Mouse (Mus musculus): ENCODE data around the gene Casr.

Gene Casr

DNA sequence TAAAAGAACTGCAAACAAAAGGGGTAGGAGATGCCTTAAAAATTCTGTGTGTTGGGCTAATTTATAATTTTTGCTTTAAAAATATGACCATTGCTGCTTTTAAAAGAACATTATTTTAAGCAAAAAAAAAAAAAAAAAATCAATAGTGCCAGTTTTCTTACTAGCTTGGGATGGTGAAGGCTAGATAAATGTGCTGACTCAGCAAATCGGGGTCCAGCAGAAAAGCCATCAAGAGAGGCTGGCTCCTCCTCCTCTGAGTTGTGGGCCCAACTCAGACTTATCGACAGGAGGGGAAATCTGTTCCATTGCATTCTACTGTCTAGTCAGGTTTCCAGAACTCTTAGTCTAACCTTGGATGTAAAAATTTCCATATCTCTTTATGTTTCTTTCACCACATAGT is 45.6 kb downstream of the Casr start:
- no peak for DNase-seq (ENCODE audit: low spot score)

DNA sequence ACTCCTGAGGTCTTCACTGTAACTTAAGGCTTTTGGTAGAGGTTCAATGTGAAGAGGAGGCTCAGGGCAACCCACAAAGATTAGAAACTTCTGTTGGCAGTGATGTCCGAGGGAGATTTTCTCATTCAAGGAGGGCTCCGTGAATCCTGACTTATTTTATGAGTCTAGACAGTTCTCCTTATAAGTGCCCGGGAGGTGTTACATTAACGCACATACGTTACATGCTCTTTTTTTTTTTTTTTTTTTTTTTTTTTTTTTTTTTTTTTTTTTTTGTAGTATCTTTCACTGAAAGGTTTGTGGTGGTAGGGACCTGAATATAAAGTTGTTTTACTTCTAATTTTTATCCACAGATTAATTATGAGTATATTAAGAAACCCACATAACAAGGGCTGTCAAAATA is 54.6 kb downstream of the Casr start:
- no peak for DNase-seq (ENCODE audit: low spot score)

DNA sequence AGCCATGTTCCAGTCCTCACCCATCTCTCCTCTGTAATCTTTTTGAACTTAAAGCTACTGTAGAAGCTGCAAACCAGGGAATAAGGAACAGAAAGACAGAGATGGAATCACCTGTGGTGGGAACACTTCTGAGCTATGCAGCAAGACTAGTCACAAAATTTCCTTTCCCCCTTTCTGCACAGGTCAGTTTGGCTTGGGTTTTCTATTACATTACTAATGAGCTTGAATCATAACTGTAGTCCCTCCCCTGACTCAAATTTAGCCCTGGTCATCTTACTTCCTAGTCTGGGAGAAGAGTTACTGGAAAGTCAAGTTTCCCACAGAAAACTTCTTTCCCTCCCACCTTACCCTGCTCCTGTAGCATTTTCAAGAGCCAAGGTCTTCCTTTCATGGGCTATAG is 55.1 kb downstream of the Casr start:
- no peak for DNase-seq (ENCODE audit: low spot score)

DNA sequence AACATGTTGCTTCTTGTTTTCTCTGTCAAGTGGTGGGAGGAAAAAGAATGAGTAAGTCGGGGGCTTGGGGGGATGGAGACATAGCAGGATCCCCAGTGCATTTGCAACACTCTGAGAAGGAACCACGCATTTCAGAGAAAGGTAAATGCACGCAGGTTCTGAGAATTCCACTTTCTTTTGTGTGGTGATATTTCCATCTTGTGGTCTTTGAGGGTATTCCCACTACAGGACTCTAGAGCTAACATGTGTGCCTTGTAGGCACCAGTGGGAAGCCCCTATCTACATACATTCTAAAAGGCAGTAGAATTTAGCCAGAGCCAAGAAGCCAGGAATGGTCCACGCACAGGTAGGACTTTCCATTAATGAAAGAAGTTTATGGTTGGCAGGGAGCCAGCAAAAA is 56.0 kb downstream of the Casr start:
- no peak for DNase-seq (ENCODE audit: low spot score)

DNA sequence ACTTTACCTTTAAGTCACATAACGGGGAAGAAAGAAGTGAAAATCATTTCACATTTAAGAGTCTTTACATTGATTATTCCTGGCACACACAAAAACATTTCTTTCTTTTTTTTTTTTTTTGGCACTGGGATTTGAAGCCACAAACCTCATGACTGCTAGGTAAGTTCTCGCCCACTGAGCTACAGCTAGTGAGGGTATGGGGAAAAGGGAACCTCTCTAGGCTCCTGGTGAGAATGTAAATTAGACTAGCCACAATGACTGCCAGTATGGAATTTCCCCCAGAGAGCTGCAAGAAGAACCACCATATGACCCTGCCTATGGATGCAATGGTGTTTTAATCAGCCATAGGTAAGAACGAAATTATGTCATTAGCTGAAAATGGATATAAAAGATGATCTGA is 56.8 kb downstream of the Casr start:
- no peak for DNase-seq (ENCODE audit: low spot score)

DNA sequence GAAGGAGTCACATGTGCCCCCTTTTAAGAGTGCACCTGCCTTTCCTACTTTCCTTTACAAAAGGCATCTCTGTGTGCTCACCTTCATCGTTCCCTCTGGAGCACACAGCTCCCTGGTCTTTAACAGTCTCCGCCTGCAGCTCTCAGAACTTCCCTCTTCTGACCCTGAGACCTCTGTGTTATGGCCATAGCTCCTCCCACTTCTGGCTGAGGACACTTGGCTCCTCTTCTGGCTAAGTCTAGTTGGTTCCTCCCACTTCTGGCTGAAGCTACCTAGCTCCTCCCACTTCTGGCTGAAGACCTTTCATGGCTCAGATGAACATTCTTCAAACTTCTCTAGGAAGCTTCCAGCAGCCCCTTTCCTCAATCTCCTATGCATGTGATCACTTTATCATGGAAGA is 59.7 kb downstream of the Casr start:
- DNase-seq (ENCODE audit: low spot score): no peak

DNA sequence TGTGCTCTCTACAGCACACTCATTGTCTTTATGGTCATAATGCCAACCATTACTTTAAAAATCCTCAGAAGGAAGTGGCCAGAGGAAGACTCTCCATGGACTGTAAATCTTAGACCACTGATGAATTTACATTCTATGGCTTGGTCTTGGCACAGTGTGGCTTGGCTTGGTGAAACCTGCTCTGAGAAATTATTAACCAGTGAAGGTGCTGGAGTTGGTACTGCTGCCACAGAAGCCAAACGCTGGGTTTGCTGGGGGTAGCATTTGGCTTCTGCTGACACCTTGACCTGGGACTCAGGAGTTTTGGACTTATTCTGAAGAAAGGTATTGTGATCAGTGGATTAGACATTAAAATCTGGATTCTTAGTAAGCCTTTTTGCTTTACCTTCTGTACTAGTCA is 69.5 kb downstream of the Casr start:
- DNase-seq (ENCODE audit: low spot score): no peak

DNA sequence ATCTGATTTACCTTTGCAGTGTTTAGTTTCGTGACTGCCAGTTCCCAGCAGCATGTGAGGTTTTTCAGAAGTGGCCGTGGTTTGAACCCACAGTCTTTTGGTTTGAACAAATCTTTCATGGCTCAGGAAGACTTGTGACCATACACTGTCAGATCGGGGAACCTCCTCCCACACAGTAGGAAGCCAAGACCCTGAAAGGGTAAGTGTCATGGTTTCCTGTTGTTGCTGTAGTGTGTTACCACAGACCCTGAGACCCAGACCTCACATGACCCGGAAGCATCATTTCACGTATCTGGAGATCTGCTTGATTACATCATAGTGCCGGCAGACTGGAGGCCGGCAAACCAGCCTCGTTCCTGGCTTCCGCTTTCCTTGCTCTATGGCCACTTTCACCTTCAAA is 85.1 kb downstream of the Casr start:
- no peak for DNase-seq (ENCODE audit: low spot score)

DNA sequence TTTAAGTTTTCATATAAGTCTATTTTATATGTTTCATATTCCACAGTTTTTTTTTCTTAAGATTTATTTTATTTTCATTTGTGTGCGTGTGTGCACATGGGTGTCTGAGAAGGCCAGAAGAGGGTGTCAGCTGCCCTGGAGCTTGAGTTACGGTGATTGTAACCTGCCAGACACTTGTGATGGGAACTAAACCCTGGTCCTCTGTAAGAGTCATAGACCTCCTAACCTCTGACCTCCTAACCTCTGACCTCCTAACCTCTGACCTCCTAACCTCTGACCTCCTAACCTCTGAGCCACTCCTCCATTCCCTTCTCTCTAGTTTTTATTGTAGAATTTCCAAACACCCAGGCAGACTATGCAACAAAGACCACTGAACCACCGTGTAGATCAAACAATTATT is 86.4 kb downstream of the Casr start:
- no peak for DNase-seq (ENCODE audit: low spot score)

DNA sequence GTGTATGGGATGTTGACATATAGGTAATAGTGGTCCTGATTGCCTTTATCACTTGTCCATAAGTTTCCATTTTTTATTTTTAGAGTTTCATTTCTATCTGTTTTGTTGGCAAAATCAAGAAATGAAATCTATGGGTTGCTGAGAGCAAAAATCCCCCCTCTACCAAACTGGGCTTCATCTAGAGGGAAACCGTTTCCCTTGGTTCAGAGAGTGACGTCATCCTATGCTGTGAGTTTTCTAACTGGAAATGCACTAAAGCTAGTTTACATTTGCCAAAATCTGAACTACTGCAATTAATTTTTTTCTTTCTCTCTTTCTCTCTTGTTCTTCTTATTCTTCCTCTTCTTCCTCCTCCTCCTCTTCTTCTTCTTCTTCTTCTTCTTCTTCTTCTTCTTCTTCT is 87.1 kb downstream of the Casr start:
- DNase-seq (ENCODE audit: low spot score): no peak

DNA sequence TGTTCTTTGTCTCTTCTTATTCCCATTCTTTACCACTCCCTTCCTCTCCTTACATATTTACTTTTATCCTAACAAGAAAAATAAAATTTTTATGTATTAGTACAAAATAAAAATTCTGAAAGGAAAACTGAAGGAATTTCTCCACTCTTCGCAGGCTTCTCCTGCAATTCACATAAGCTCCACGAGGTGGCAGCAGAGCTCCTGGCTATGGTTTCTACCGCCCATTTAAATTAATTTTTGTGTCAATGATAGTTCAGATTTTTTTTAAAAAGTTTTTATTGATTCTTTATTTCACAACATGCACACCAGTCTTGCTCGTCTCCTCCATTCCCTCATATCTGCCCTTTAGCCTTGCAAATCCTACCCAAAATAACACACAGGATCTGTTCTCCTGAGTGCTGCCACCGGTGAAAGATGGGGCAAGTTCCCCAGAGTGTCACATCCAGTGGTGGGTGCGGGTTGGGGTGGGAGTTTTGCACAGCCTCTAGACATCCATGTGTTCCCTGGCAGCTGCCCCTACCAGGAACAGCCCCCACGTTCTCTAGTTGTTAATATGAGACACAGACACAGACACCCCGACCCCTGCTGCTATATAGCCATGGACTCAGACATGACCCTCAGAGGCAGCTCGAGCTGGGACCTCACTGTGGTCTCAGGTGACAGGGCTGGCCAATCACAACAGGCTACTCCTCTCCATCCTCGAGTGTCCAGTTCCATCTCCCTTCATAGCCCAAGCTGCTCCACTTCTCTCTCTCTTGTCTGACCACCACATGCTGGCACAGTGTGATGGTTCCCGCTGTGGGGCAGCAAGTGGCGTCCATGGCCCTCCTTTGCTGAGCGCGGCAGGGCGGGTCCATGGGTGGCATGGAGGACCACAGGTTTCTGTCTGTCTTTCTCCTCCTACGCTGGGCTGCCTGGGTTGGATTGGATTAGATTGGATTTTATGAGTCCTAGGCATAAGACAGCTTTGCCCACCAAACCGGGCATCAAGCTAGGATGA is 88.4 kb downstream of the Casr start:
- DNase-seq (ENCODE audit: low spot score): peak; percentile 61

DNA sequence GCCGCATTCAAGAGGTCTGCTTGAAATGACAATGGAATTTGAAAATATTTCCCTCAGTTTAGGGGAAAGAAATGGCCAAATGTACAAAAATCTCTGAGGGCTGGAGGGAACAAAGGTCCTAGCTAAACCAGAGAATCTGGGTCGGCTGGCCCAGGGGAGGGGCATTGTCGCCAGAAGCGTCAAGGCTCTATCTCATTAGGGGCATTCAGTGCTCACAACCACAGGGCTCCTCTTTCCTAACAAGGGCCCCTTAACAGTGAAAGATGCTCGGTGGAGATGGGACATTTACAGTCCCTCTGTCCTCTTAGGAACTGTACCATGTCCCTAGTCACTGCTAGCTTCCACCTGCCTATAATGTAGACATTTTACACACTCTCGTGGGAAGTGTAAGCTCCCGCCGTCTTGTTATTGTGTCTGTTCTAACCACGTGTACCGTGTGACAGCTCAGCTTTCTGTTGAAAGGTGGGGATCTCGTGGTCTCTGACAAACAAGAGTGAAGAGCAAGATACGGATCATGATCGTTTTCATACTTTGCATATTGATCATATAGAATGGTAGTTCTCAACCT is 90.8 kb downstream of the Casr start:
- no peak for DNase-seq (ENCODE audit: low spot score)

DNA sequence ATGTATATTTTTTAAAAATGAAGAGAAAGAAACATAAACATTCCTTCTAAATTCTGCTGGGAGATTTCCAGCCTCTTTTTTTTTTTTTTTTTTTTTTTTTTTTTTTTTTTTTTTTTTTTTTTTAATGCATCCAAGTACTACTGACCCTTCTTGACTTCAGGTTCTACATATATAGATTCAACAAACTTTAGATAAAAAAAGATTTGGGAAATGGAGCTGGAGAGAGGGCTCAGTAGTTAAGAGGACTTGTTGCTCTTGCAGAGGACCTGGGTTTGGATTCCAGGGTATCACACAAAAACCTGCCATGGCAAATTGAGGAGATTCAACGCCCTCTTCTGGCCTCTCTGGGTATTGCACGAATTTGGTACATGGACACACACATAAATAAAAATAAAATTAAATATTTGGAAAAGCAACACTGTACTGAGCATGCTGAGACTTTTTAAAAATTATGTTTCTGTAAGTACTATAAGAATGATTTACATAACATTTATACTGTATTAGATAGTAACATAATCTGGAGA is 91.9 kb downstream of the Casr start:
- peak; percentile 46 for DNase-seq (ENCODE audit: low spot score)

DNA sequence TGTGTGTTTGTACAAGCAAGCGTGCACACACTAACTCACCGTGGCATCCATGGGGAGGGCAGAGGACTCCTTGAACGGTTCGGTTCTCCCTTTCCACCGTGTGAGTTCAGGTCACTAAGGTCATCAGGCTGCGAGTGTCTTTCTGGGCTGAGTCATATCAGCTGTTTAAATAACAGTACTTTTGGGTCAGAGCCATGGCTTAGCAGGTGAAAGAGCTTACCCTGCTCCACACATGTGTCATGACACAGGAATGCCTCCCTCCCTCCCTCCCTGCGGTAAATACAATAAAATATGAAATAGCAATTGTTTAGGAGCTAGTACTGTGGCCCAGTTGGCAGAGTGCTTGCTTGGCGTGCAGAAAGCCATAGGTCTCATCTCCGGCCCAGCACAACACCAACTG is 92.6 kb downstream of the Casr start:
- DNase-seq (ENCODE audit: low spot score): no peak

DNA sequence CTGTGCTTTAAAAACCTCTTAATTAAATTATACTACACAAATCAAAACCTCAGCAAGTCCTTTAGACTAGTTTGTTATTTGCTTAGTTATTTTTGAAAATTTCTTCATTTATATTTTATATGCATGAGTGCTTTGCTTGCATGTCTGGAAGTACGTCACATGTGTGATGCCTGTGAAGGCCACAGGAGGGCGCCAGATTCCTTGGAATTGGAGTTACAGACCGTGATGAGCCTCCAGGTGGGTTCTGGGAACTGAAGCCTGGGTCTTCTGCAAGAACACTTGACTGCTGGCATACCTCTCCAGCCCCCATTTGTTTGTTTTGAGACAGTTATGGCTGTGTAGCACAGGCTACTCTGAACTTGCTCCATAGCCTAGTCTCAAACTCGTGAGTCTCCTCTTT is 93.1 kb downstream of the Casr start:
- peak; percentile 53 for DNase-seq (ENCODE audit: low spot score)

DNA sequence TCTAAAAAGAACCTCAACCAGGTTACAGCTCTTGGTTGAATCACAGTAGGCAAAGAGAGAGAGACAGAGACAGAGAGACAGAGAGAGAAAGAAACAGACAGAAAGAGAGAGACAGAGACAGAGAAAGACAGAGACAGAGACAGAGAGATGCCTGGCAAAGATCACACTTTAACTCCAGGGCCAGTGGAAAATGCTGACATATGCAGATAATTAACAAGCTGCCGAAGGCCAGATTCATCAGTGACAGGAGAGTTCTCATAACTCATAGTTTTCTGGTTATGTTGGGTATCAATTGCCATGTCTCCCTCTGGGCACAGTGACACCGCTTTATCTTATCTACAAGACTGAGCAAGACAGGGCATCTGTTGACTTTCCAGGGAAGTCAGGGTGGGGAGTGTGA is 94.0 kb downstream of the Casr start:
- DNase-seq (ENCODE audit: low spot score): no peak

DNA sequence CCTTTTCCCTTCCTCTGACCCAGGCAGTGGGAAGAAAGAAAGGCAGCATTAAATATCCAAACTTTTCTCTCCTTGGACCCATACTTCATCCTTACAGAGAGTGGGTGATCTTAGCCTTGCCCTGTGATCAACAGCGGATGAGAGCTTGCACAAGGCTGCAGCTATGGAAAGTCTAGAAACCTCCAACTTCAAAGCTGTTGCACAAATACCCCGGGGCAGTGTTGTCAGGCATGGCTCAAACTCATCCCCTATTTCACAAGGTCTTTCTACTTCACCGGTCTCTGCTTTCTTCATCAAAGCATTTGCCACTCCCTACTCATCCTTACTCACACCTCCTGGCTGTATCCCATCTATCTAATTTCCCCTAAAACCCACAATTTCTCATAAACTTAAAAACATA is 96.5 kb downstream of the Casr start:
- no peak for DNase-seq (ENCODE audit: low spot score)

DNA sequence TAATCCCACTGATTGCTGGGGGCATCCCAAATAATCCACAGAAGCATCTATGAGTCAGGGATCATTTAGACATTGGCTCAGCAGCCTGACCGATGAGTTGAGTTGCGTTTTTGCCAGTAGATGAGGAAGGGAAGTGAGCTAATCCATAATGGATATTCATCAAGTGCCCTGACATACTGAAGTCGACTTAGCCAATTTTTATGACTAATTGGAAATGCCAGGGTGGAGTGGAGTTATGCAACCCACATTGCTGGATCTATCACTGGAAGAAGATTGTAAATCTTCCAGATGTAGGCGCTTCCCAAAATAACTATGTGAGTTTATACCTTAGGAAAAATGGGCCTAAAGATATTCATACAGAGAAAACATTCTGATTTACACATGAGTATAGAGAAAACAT is 97.9 kb downstream of the Casr start:
- DNase-seq (ENCODE audit: low spot score): no peak

DNA sequence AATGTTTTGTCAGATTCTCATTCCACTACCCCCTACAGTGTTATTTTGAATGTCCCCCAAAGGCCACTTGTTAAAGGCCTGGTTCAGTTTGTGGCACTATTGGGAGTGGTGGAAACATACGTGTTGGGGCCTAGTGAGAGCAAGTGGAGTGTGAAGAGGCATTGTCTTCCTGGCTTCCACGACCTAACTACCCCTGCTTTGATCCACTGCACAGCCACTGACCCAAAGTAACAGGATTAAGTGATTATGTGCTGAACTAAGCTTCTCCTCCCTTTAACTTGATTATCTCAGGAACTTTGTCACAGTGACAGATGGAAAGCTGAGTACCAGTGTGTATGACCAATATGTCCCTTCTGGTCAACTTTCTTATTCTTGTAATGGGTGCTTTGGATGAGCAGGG is 101.5 kb downstream of the Casr start:
- no peak for DNase-seq (ENCODE audit: low spot score)

DNA sequence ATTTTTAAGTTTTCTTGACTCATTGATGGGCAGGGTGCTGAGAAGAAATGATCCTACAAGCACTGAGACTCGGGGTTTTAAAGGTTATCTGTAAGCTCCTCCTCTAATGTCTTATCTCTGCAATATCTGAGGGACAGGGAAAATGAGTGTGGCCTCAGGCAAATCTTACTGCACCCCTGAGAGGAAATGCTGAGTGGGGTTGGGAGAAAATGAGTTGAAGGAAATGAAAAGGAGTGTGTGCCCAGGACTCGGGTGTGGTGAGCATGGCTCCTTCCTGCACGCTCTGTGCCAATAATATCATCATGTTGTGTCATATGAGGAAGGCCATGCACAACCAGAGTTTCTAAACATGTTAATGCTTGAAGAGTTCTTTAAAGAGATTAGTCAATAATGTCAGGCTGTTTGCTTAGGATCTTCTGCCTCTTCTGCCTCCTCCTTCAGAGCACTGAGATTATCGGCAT is 106.6 kb downstream of the Casr start, which contains the start of gene Stfa3:
Stfa3 (minus strand) TSS at position 51 of the 461 bp plus-strand sequence.
- no peak for DNase-seq (ENCODE audit: low spot score)
